Mouse (Mus musculus) monocyte, adult 5-6 weeks (primary cell): ENCODE data around the gene Rnf220. TPM values are rescaled to one million over a fixed set of nuclear protein-coding genes. Genes with fewer than 3 reads are reported as not detected.
A peak's percentile ranks its signal among the peaks of the same experiment; 100 is the strongest.

Experiments
- ATAC-seq: fragments of 153-309, 156-312 bp; replicated peaks from 2 replicates; pipeline ENCODE4 v1.8.0; 2017; ENCODE audit warnings: mild to moderate bottlenecking; ENCODE audit not compliant: low TSS enrichment, insufficient number of reproducible peaks, severe bottlenecking, poor library complexity, low FRiP score
- total RNA-seq: library from RNA; stranded (forward); fragments of 200-1000, 200-491, 200-594 nt; gene quantifications from 3 replicates; pipeline ENCODE4 v1.2.3, GENCODE M21; 2017

Gene Rnf220
- total RNA-seq, 1 experiment from 2014 or later, result 106 TPM

- ATAC-seq, result no peak
These were observed 199.8 kb downstream of the Rnf220 start for GRCm38 (mm10) chr4:117296849-117297593.

GRCm38 (mm10) chr4:117291696-117292095 lies 205.2 kb downstream of the Rnf220 start:
- no peak for ATAC-seq

- peak; percentile 83 for ATAC-seq
These were observed 207.7 kb downstream of the Rnf220 start for GRCm38 (mm10) chr4:117288927-117289801.

GRCm38 (mm10) chr4:117288277-117288926 lies 208.4 kb downstream of the Rnf220 start:
- no peak; the same call in 1 of the 2 replicates for ATAC-seq

GRCm38 (mm10) chr4:117284363-117284762 lies 212.5 kb downstream of the Rnf220 start:
- ATAC-seq, result no peak

- no peak for ATAC-seq
These were observed 213.3 kb downstream of the Rnf220 start for GRCm38 (mm10) chr4:117283271-117284191.

- ATAC-seq, result no peak
These were observed 215.6 kb downstream of the Rnf220 start for GRCm38 (mm10) chr4:117281090-117281845.

GRCm38 (mm10) chr4:117280397-117280930 lies 216.4 kb downstream of the Rnf220 start:
- ATAC-seq, result no peak

- ATAC-seq, result no peak
These were observed 217.6 kb downstream of the Rnf220 start for GRCm38 (mm10) chr4:117279253-117279642.

GRCm38 (mm10) chr4:117278381-117279252 lies 218.2 kb downstream of the Rnf220 start:
- no peak for ATAC-seq

- ATAC-seq, result no peak
These were observed 219.2 kb downstream of the Rnf220 start for GRCm38 (mm10) chr4:117277687-117278086.

GRCm38 (mm10) chr4:117277021-117277420 lies 219.8 kb downstream of the Rnf220 start:
- ATAC-seq, result no peak

GRCm38 (mm10) chr4:117276281-117276711 lies 220.6 kb downstream of the Rnf220 start:
- ATAC-seq, result no peak

- no peak for ATAC-seq
These were observed 222.1 kb downstream of the Rnf220 start for GRCm38 (mm10) chr4:117274720-117275119.

GRCm38 (mm10) chr4:117272459-117272858 lies 224.4 kb downstream of the Rnf220 start:
- ATAC-seq, result no peak

- ATAC-seq, result peak; percentile 69
These were observed 226.6 kb downstream of the Rnf220 start for GRCm38 (mm10) chr4:117270278-117270677.
